Mouse (Mus musculus) megakaryocyte-erythroid progenitor cell, adult 5 weeks (primary cell): Measurements from ENCODE around the gene Mrps12. TPM values are rescaled to one million over a fixed set of nuclear protein-coding genes. Genes with fewer than 3 reads are reported as not detected.

Experiments used
- polyA plus RNA-seq: library from polyadenylated mRNA; stranded (reverse); fragments of >175 nt; gene quantifications from 2 replicates; pipeline ENCODE4 v1.2.3, GENCODE M21; 2012

Gene Mrps12
- polyA plus RNA-seq = 279 and 329 TPM in 2 replicates

DNA sequence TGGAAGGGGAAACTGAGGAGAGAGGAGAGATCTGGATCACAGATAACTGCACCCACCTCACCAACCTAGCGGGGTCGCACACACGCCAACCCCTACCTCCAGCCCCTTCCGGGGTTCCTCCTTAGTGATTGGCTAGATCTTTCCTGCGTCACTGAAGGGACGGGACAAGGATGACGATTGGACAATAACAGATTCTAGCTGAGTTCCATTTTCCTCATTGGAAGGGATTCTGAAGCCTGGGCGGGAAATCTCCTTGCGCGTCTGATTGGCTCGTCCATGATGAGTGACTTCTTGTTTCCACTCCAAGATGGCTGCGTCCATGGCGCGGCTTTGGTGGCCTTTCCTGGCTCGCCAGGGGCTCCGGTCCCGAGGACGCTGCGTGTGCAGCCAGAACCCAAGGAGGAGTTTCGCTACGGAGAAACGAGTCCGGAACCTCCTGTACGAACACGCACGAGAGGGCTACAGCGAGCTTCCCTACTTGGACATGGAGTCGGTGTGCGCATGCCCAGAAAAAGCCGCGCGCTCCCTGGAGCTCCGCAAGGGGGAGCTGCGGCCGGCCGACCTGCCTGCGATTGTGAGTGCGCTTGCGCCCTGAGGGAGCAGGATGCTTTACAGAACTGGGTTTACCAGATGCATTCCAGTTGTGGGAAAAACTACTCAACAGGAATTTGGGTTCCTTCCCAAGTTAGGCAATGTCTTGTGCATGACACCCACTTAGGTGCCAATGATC is at the start of gene Mrps12, which contains the start of gene Sars2:
Gene Mrps12 (minus strand): TSS at position 112 of the 730 bp plus-strand sequence.
Gene Sars2 (plus strand): TSS at position 284 of the 730 bp plus-strand sequence.

DNA sequence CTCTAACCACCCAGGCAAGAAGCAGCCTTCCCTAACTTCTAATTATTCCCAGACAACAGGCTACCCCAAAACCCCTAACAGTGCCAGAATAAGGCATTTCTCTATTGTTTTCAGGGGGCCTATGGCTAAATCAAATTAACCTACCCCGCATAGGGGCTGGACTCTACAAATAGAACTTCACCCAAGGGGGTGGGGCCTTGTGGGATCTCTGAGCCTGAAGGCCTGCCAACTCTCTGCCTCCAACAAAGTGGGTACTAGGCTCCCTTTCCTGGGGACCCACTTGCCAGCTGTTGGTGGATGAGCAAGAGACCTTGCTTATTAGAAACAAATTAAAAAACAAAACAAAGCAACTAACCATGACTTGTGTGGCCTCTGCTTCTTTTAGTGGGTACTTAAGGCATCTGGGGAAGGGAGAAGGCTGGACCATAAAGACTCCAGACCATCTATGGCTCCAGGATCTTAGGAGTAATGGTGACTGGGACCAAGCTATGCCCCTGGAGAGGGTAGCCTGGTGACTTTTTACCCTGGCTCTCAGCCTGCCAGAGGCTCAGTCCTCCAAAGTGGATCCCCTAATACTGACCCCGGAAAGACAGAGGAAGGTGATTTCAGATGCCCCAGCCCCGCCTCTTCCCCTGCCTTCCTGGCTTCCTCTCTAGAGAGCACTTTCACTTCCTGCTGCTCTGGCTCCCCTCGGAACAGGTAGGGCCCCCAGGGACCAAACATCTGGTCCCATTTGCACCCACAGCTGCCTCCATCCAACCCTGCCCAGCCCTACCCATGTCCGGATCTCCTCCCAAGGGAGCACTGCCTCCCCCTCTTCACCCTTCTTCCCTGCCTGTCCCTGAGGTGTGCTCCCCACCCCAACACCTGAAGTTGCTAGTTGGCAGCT is 46.9 kb upstream of the Mrps12 start, which contains the start of gene Rinl:
Gene Rinl (plus strand): TSS at position 663 of the 889 bp plus-strand sequence.

DNA sequence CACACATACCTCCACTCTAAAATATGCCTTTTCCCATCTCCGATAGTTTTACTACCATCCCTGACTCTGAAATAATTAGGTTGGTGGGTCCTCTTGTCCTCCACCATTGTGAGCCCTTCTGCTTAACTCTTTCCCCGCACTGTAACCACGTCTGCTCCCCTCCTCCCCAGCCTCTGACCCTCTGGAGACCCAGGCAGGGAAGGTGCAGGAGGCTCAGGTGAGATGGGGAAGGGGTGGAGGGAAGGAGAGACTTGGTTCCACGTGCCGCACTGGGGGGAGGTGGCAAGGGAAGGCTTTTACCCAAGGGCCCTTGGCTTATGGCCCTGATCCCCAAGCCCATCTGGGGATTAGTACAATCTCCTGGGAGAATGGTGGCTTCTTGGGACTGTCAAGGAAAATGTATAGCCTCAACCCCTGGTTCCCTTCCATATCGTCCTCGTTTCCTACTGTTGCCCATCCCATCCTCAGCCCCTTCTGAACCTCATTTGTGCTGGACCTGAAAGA is 25.9 kb upstream of the Mrps12 start, which contains the start of gene Nfkbib:
Gene Nfkbib (minus strand): TSS at position 51 of the 504 bp plus-strand sequence.

DNA sequence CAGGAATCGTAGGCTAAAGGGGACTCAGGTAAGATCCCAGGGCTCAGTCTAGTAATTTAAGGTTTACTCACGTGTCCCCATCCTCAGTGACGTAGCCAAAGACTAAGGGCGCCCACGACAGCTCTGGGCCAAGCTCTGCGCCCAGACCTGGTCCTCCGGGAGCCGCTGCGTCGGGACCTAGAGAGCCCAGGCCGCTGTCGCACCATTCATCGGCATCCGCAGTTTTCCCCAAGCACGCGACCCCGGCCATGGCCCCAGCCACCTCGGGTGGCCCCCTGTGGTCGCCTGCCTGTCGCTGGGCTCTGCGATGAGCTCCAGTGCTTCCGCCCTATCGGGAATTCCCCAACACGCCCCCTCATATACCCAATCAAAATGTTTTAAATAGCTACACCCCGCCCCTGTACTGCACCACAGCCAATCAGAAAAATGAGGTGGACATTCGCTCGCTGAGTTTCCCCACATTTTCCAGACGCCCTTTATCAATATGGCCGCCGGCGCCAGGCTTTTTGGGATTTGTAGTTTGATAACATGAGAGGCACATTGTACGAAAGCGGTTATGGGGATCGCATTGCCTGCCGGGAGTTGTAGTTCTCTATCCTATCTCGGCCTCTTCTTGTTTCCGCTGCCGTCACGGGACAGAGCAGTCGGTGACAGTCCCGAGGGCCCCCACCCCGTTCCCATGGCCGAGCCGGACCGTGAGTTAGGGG is 24.7 kb upstream of the Mrps12 start, which contains the start of gene Sirt2:
Gene Sirt2 (plus strand): TSS at position 563 of the 707 bp plus-strand sequence.

DNA sequence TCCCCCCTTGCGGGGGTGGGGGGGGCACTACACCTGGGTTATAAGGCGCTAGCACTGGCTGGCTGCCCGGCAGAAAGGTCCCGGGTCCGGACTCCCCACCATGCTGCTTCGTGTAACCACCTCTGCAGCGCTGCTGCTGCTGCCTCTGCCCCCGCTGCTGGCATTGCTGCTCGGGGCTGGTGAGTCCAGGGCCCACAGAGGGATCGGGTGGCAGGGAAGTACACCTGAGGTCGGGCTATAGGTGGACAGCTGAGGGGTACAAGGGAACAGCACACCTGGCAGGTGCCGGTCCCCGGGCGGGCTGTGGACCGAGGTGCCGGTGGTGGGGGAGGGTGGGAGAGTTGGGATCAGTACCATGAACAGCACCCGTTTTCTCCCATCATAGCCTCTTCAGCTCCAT is 14.5 kb upstream of the Mrps12 start, which contains the start of gene Ccer2:
Gene Ccer2 (plus strand): TSS at position 96 of the 400 bp plus-strand sequence.

DNA sequence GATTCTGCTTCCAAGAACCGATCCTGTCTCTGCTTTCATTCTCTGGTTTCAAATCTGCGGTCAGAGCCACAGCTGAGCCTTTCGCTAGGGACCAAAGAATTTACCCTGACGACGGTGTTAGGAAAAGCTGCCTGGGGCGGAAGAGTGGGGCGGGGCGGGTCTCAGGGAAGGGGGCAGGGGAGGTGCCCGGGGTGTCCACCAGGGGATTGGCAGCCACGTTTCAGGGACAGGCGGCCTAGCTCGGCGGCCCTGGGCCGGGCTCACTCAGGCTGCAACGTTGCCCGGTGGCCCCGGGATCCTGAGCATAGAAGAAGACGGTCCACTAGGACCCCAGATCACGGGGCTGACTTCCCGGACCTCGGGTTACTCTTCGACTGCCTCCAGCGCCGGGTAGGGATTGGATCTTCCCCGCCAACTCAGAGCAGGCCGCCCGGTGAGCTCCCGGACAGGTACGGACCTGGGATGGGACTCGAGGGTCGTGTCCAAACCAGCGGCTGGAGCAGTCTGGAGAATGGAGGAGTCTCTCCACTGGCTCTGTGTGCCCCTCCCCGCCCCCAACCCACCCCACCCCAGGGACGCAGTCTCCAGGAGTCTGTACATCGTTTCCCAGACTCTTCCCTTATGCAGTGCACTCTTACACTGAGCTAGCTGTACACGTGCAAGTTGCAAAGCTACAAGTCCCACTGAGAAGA is 24.9 kb downstream of the Mrps12 start, which contains the start of gene Fbxo17:
Gene Fbxo17 (plus strand): TSS at position 215 of the 692 bp plus-strand sequence.

DNA sequence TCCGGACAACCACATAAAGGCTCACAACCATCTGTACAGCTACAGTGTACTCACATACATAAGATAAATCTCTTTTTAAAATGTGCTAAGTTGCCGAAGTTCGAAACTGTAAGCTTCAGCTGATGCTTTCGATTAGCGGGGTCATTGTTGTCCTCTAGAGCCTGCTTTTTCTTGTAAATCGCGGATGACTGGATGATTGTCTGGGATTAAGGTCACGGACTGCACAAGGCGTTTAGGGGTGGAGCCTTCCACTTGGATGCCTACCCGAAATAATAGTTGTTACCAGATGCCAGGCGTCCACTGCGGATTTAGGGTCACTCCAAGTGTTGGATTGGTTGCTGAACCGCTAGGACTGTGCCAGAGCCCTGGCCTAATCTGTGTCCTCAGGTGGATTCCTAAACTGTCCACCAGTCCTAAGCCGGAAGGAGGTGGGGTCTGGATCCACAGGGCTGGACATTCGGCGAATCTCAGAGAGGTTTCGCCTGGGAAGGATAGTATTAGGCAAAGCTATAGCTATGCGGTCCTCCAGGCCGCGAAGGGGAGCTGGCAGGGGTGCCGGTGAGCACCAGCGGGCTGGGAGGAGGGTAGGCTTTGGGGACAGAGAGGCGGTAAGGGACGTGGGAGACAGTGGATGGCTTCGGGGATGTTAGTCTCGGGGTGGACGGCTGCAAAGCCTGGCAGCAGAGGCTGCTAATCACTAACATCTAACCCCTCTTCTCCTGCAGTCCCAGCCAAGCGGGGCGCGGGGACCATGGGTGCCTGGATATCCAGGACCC is 48.9 kb downstream of the Mrps12 start, which contains the start of gene Fbxo27:
Gene Fbxo27 (plus strand): TSS at position 305 of the 776 bp plus-strand sequence.

Other genes with a start within 250 kb of the Mrps12 start
- gene Ifnl2, start 231.4 kb downstream of the Mrps12 start, polyA plus RNA-seq = not detected in 2 replicates
- not detected in 2 replicates for gene Ifnl3, start 219.0 kb downstream of the Mrps12 start, polyA plus RNA-seq
- not detected in 2 replicates for gene Sycn, start 200.9 kb downstream of the Mrps12 start, polyA plus RNA-seq
- 5.8 and 5.9 TPM in 2 replicates for gene Nccrp1, start 194.6 kb downstream of the Mrps12 start, polyA plus RNA-seq
- gene Samd4b, start 143.7 kb downstream of the Mrps12 start, polyA plus RNA-seq = 92.1 and 106 TPM in 2 replicates
- gene Pak4, start 143.6 kb downstream of the Mrps12 start, polyA plus RNA-seq = 41.7 and 46.1 TPM in 2 replicates
- gene Acp7, start 110.5 kb downstream of the Mrps12 start, polyA plus RNA-seq = not detected in 2 replicates
- 0.17 and 0.21 TPM in 2 replicates for gene Fbxo27, start 49.0 kb downstream of the Mrps12 start, polyA plus RNA-seq
- 1.5 and 2.0 TPM in 2 replicates for gene Fbxo17, start 25.0 kb downstream of the Mrps12 start, polyA plus RNA-seq
- 46.8 and 59.0 TPM in 2 replicates for gene Sars2, start 172 bp upstream of the Mrps12 start, polyA plus RNA-seq
- gene Ccer2, start 14.4 kb upstream of the Mrps12 start, polyA plus RNA-seq = not detected in 2 replicates
- 169 and 196 TPM in 2 replicates for gene Sirt2, start 24.9 kb upstream of the Mrps12 start, polyA plus RNA-seq
- gene Nfkbib, start 25.7 kb upstream of the Mrps12 start, polyA plus RNA-seq = 199 and 221 TPM in 2 replicates
- gene Rinl, start 47.1 kb upstream of the Mrps12 start, polyA plus RNA-seq = 81.2 and 117 TPM in 2 replicates
- 401 and 425 TPM in 2 replicates for gene Hnrnpl, start 66.7 kb upstream of the Mrps12 start, polyA plus RNA-seq
- gene Ech1, start 83.4 kb upstream of the Mrps12 start, polyA plus RNA-seq = 29.7 and 33.0 TPM in 2 replicates
- gene Lgals4, start 92.0 kb upstream of the Mrps12 start, polyA plus RNA-seq = 1.2 and 3.4 TPM in 2 replicates
- gene Lgals7, start 122.0 kb upstream of the Mrps12 start, polyA plus RNA-seq = 0.29 and 0.53 TPM in 2 replicates
- not detected in 2 replicates for gene Capn12, start 139.6 kb upstream of the Mrps12 start, polyA plus RNA-seq
- 339 and 350 TPM in 2 replicates for gene Actn4, start 220.5 kb upstream of the Mrps12 start, polyA plus RNA-seq
- 182 and 191 TPM in 2 replicates for gene Eif3k, start 240.0 kb upstream of the Mrps12 start, polyA plus RNA-seq
- gene Map4k1, start 240.2 kb upstream of the Mrps12 start, polyA plus RNA-seq = 292 and 327 TPM in 2 replicates